Mouse (Mus musculus) leukemia stem cell, adult 10-12 weeks (primary cell): Measurements from ENCODE around the gene Tpmt. TPM values are rescaled to one million over a fixed set of nuclear protein-coding genes. Genes with fewer than 3 reads are reported as not detected.

ENCODE experiments used
- polyA plus RNA-seq: library from polyadenylated mRNA; stranded (reverse); fragments of >175 nt; gene quantifications from 2 replicates; pipeline ENCODE4 v1.2.3, GENCODE M21; 2012; ENCODE audit warnings: low replicate concordance

Gene Tpmt
- 0.08 TPM in 1 of 2 replicates, not detected in the other for polyA plus RNA-seq

GRCm38 (mm10) chr13:47044617-47044947, at the start of gene Tpmt:
Gene Tpmt (minus strand): TSS chr13:47044737.

GRCm38 (mm10) chr13:47043030-47043680, 1.4 kb downstream of the Tpmt start, which contains the start of gene Kdm1b:
Gene Kdm1b (plus strand): TSS chr13:47043499.

GRCm38 (mm10) chr13:47014334-47015194, 30.0 kb downstream of the Tpmt start, which contains the start of gene Nhlrc1:
Gene Nhlrc1 (minus strand): TSS chr13:47014850.

Other genes with a start within 250 kb of the Tpmt start
- gene Kif13a, start 114.9 kb downstream of the Tpmt start, polyA plus RNA-seq, result 3.0 and 6.8 TPM in 2 replicates
- 1.3 and 2.4 TPM in 2 replicates for gene Nhlrc1, start 29.9 kb downstream of the Tpmt start, polyA plus RNA-seq
- gene Kdm1b, start 1.2 kb downstream of the Tpmt start, polyA plus RNA-seq, result 4.0 and 5.5 TPM in 2 replicates
- 887 and 1,475 TPM in 2 replicates for gene Dek, start 61.5 kb upstream of the Tpmt start, polyA plus RNA-seq
- gene Rnf144b, start 77.9 kb upstream of the Tpmt start, polyA plus RNA-seq, result 0.35 and 0.70 TPM in 2 replicates